Mouse (Mus musculus): ENCODE measurements at regions not wholly inside any gene's neighbourhood (a gene's known extent, or its start where the extent isn't known, plus 50 kb on each side); places are given as distances from the start of the nearest gene placed in this dataset.

DNA sequence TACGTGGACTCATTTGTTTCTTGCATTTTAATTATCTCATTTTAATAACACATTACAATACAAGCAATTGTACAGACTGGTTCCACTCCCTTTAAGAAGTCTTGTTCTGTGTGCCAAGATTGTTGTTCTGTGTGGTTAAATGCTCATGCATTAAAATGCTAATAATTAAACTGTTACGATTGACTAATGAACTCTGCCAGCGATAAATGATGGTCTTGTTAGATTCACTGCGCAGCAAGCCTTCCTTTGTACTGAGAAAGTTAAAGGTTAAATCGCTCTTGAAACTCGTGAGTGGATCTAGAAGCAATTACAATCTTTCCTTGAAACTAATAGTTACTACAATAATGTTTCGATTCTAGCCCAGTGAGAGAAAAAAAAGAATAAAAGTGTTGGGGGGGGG is 221.0 kb downstream of the Emx2 start:
- TF ChIP-seq POLR2A (IDR thresholded peaks at IDR 0.05; ENCODE audit: low read depth, low read length), result no peak
- no peak for TF ChIP-seq CTCF (conservative IDR thresholded peaks at IDR 0.05; ENCODE audit: insufficient read depth, insufficient read length, low read depth, low read length)

All from kidney, adult 2 months (tissue).